Mouse (Mus musculus): Measurements from ENCODE around the gene Stox2. TPM values are rescaled to one million over a fixed set of nuclear protein-coding genes. Genes with fewer than 3 reads are reported as not detected.

Stox2 gene
- polyA plus RNA-seq, 1 experiment: 1.4 TPM

DNA sequence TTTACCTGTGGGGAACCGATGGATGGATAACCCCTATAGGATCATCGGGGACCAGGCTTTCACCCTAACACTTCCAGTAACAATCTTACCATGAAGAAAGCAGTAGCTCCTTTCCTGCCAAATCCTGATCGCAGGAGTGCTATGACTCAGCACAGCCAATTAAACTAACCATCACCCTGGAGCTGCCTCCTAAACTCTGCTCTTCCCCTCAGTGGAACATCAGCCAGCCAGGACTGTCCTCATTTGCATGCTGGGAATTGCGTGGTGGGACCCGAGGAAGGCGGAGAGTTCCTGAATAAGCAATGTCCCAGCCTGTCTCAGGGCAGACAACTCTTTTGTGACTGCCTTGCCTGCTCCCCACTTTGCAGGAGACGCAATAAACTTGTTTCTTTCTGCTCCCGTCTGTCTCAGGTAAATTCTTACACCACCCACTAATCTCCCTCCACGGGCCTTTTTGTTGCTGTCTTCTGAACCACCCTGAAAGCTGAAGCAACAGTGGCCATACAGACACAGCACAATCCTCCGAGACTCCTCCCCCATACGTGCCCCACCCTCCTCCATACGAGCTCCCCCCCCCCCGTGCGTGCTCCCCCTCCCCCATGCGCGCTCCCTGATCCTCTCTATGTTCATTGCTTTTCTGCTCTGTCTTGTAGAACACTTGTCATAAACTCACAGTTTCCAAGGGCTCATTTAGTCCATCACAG is 121.9 kb downstream of the Stox2 start:
- WGBS: 51% methylated on average over 16 of the region's 16 CpGs
- H3K4me1 ChIP-seq (ENCODE audit: control insufficient read depth, insufficient read depth, insufficient read length, low read length): no peaks in the 10 kb centered on the region
- no peak overlapping the region for H3K4me3 ChIP-seq (ENCODE audit: low read depth, low read length)
- TF ChIP-seq POLR2A (IDR thresholded peaks at IDR 0.05; ENCODE audit: low read depth, low read length): no peak
- H3K36me3 ChIP-seq (ENCODE audit: control insufficient read depth, insufficient read depth, low read length): no peaks in the 10 kb centered on the region
- no peak overlapping the region for H3K27ac ChIP-seq (ENCODE audit: insufficient read depth, low read depth, low read length)
- no peaks in the 10 kb centered on the region for H3K27me3 ChIP-seq (ENCODE audit: control insufficient read depth, insufficient read depth, low read length)

DNA sequence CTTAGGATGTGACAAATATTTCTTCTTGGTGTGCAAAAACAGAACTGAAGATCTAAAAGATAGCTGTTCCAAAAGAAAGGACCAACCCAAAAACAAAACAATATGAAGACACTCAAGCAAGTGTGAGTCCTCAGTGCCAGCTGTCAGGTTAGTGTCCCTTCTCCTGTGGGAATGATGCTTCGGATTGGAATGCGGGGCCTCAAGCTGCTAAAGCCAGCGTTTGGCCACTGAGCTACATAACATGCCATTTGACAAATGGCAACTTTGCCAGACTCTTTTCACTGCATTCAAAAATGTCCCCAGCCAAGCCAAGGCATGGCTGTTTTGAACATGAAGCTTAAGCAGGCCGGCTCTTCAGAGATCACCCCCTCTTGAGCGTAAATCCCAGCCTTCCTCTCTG is 124.9 kb downstream of the Stox2 start:
- no peaks in the 10 kb centered on the region for H3K36me3 ChIP-seq (ENCODE audit: control insufficient read depth, insufficient read depth, low read length)
- no peaks in the 10 kb centered on the region for H3K4me1 ChIP-seq (ENCODE audit: control insufficient read depth, insufficient read depth, insufficient read length, low read length)
- H3K27ac ChIP-seq (ENCODE audit: insufficient read depth, low read depth, low read length): no peak overlapping the region
- no peak for TF ChIP-seq CTCF (IDR thresholded peaks at IDR 0.05; ENCODE audit: extremely low read depth, insufficient read length, insufficient replicate concordance, low read depth, low read length)
- no peak overlapping the region for H3K4me3 ChIP-seq (ENCODE audit: low read depth, low read length)
- H3K27me3 ChIP-seq (ENCODE audit: control insufficient read depth, insufficient read depth, low read length): no peaks in the 10 kb centered on the region
- WGBS: 86% methylated on average over 5 of the region's 5 CpGs

DNA sequence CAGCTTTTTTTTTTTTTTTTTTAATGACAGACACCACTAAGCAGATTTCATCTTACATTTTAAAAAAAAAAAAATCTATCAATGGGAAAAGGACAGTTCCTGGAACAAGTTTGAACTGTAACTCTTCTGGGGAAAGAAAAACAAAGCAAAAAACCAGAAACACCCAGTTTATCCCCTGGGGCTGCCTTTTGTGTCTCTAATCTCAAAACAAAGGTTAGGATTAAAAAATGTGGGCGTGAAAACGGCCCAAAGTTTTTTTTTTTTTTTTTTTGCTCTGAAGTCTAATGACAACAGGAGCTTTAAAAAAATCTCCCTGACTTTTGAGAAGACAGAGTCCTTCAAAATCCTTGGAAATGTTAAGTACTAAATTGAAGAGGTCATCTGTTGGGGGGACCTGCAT is 125.5 kb downstream of the Stox2 start:
- TF ChIP-seq POLR2A (IDR thresholded peaks at IDR 0.05; ENCODE audit: low read depth, low read length) (no peak), CTCF (IDR thresholded peaks at IDR 0.05; ENCODE audit: extremely low read depth, insufficient read length, insufficient replicate concordance, low read depth, low read length) (no peak)
- H3K4me3 ChIP-seq (ENCODE audit: low read depth, low read length): no peak overlapping the region
- 61% methylated on average over 2 of the region's 2 CpGs for whole genome bisulfite sequencing
- H3K27me3 ChIP-seq (ENCODE audit: control insufficient read depth, insufficient read depth, low read length): no peaks in the 10 kb centered on the region
- H3K36me3 ChIP-seq (ENCODE audit: control insufficient read depth, insufficient read depth, low read length): no peaks in the 10 kb centered on the region
- no peak overlapping the region for H3K27ac ChIP-seq (ENCODE audit: insufficient read depth, low read depth, low read length)
- H3K4me1 ChIP-seq (ENCODE audit: control insufficient read depth, insufficient read depth, insufficient read length, low read length): no peaks in the 10 kb centered on the region

DNA sequence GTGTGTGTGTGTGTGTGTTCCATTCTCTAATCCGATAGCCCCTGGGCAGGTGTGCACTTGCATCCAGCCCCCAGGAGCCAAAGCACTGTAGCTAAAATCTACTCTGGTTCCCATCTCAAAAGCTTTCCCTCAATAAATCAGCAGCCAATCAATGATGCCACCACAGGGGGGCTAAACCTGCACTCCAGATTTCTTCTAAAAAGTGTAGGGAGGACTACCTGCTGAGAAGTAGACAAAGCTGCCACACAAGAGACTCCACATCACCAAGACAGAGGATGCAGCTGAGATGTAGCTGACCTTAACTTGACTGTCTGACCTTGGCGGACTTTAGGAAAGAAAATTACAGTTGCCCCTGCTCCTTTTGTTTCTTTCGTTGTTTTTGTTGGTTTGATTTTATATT is 127.7 kb downstream of the Stox2 start:
- H3K36me3 ChIP-seq (ENCODE audit: control insufficient read depth, insufficient read depth, low read length): no peaks in the 10 kb centered on the region
- TF ChIP-seq CTCF (IDR thresholded peaks at IDR 0.05; ENCODE audit: extremely low read depth, insufficient read length, insufficient replicate concordance, low read depth, low read length): no peak
- TF ChIP-seq POLR2A (IDR thresholded peaks at IDR 0.05; ENCODE audit: low read depth, low read length): no peak
- 85% methylated on average over 3 of the region's 3 CpGs for WGBS
- no peaks in the 10 kb centered on the region for H3K27me3 ChIP-seq (ENCODE audit: control insufficient read depth, insufficient read depth, low read length)
- H3K4me3 ChIP-seq (ENCODE audit: low read depth, low read length): no peak overlapping the region
- no peaks in the 10 kb centered on the region for H3K4me1 ChIP-seq (ENCODE audit: control insufficient read depth, insufficient read depth, insufficient read length, low read length)
- H3K27ac ChIP-seq (ENCODE audit: insufficient read depth, low read depth, low read length): no peak overlapping the region

DNA sequence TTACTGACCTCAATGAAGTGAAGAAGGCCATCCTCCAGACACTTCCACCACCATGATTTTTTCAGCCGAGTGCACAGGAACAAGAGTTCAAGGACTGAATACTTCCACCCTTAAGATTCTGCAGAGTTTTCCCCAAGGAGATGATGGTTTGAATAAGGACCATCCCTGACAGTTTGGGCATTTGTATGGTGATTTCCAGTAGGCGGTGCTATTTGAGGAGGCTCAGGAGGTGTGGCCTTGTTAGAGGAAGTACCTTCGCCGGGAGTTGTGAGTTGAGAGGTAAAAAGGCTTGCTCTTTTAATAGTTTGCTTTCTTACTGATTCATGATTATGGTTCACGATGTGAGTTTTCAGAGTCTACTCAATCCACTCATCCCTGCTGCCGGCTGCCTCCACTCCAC is 138.0 kb downstream of the Stox2 start:
- Histone ChIP-seq H3K27me3 (ENCODE audit: control insufficient read depth, insufficient read depth, low read length) (no peaks in the 10 kb centered on the region), H3K4me1 (ENCODE audit: control insufficient read depth, insufficient read depth, insufficient read length, low read length) (peaks cover 3% of the 10 kb centered on the region; the same call in 1 of the 2 replicates), H3K4me3 (ENCODE audit: low read depth, low read length) (no peak overlapping the region), H3K36me3 (ENCODE audit: control insufficient read depth, insufficient read depth, low read length) (no peaks in the 10 kb centered on the region), H3K27ac (ENCODE audit: insufficient read depth, low read depth, low read length) (no peak overlapping the region)
- no peak for TF ChIP-seq CTCF (IDR thresholded peaks at IDR 0.05; ENCODE audit: extremely low read depth, insufficient read length, insufficient replicate concordance, low read depth, low read length)
- no peak for TF ChIP-seq POLR2A (IDR thresholded peaks at IDR 0.05; ENCODE audit: low read depth, low read length)
- 82% methylated on average over 6 of the region's 6 CpGs for WGBS

DNA sequence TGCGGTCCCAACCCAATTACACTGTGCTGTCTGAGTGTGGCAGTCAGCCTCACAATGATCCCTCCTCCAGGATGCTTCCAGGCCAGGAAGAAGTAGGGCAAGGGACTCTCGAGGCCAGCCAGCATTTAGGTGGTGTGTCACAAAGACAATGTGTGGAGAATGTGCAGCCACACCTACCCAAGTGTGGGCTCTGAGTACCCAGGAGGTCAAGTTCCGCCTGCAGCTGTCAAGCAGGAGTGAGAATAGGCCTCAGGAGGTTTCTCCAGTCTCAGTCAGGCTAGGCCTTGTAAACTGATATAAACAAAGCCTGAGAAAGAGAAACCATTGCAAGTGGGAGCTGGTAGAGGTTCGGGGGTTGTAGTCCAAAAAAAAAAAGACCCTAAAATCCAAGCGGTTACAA is 139.8 kb downstream of the Stox2 start:
- H3K4me1 ChIP-seq (ENCODE audit: control insufficient read depth, insufficient read depth, insufficient read length, low read length): peaks cover 3% of the 10 kb centered on the region; the same call in 1 of the 2 replicates
- WGBS: 77% methylated on average over 5 of the region's 5 CpGs
- no peak overlapping the region for H3K4me3 ChIP-seq (ENCODE audit: low read depth, low read length)
- no peaks in the 10 kb centered on the region for H3K27me3 ChIP-seq (ENCODE audit: control insufficient read depth, insufficient read depth, low read length)
- no peaks in the 10 kb centered on the region for H3K36me3 ChIP-seq (ENCODE audit: control insufficient read depth, insufficient read depth, low read length)
- no peak overlapping the region for H3K27ac ChIP-seq (ENCODE audit: insufficient read depth, low read depth, low read length)
- TF ChIP-seq CTCF (IDR thresholded peaks at IDR 0.05; ENCODE audit: extremely low read depth, insufficient read length, insufficient replicate concordance, low read depth, low read length) (no peak), POLR2A (IDR thresholded peaks at IDR 0.05; ENCODE audit: low read depth, low read length) (no peak)

DNA sequence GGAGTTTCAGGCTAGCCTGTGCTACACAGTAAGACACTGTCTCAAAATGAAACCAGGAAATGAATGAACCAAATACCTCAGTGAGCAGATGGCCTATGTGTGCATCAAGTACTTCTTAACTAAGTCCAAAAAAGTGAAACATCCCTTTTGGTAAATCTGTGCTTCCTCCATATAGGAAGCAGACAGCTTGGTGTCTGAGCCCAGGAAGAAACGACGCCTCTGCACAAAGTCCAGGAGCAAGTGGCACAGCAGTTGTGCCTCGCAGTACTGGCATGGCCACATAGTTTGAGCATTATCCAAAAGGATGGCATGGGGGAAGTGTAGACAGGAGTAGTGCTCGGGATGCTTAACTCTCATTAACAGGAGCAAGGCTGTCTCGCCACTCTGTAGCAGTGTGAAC is 140.3 kb downstream of the Stox2 start:
- H3K36me3 ChIP-seq (ENCODE audit: control insufficient read depth, insufficient read depth, low read length): no peaks in the 10 kb centered on the region
- TF ChIP-seq CTCF (IDR thresholded peaks at IDR 0.05; ENCODE audit: extremely low read depth, insufficient read length, insufficient replicate concordance, low read depth, low read length) (no peak), POLR2A (IDR thresholded peaks at IDR 0.05; ENCODE audit: low read depth, low read length) (no peak)
- 74% methylated on average over 5 of the region's 5 CpGs for WGBS
- H3K27me3 ChIP-seq (ENCODE audit: control insufficient read depth, insufficient read depth, low read length): no peaks in the 10 kb centered on the region
- peaks cover 3% of the 10 kb centered on the region; the same call in 1 of the 2 replicates for H3K4me1 ChIP-seq (ENCODE audit: control insufficient read depth, insufficient read depth, insufficient read length, low read length)
- H3K4me3 ChIP-seq (ENCODE audit: low read depth, low read length): no peak overlapping the region
- no peak overlapping the region for H3K27ac ChIP-seq (ENCODE audit: insufficient read depth, low read depth, low read length)

All from small intestine, adult 2 months (tissue).